Mouse (Mus musculus) c-Kit-positive CD71-negative TER-119-negative erythroid progenitor cells, embryonic 14.5 days (primary cell): ENCODE data around the gene Gli2.
A peak's percentile ranks its signal among the peaks of the same experiment; 100 is the strongest.

ENCODE experiments used
- DNase-seq: peaks from one replicate; pipeline ENCODE4 v3.0.0-alpha.2; 2013; ENCODE audit warnings: low read depth

The Gli2 gene

GRCm38 (mm10) chr1:118994482-118995105 is 58.8 kb downstream of the Gli2 start:
- no peak for DNase-seq

GRCm38 (mm10) chr1:118993775-118994174 is 59.6 kb downstream of the Gli2 start:
- no peak for DNase-seq

GRCm38 (mm10) chr1:118988331-118988730 is 65.1 kb downstream of the Gli2 start:
- DNase-seq = no peak

GRCm38 (mm10) chr1:118987538-118987937 is 65.9 kb downstream of the Gli2 start:
- DNase-seq = no peak

DNA sequence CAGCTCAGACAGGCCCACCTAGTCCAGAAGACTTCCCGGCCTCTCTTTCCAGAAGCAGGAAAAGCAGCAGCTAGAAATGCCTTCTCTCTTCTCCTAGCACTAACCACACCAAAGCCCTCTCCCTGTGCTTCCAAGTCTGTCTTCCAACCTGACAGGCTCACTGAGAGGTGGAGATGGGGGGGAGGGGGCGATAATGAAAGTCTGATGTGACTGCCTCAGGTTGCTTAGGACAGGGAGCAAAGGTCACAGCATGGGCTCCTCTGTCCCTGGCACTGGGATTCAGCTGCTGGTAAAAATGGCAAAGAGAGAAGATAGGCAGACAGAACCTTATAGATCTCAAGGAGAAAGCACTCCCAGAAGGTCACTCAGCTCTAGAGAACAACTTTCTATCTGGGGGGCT is 70.0 kb downstream of the Gli2 start:
- no peak for DNase-seq

DNA sequence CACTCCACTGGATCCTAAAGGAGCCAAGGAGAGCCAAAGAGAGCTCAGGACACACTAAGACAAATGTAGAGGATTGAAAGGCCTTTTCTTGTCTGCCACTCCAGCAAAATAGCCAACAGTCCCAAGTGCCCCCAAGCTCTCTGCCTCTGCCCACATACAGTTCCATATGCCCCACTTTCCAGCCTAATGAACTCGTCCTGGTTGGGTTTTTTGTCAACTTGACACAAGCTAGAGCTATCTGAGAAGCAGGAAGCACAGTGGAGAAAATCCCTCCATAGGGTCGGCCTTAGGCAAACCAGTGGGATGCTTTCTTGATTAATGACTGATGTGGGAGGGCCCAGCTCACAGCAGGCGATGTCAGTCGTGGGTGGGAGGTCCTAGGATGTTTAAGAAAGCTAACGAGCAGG is 70.6 kb downstream of the Gli2 start:
- DNase-seq = no peak

DNA sequence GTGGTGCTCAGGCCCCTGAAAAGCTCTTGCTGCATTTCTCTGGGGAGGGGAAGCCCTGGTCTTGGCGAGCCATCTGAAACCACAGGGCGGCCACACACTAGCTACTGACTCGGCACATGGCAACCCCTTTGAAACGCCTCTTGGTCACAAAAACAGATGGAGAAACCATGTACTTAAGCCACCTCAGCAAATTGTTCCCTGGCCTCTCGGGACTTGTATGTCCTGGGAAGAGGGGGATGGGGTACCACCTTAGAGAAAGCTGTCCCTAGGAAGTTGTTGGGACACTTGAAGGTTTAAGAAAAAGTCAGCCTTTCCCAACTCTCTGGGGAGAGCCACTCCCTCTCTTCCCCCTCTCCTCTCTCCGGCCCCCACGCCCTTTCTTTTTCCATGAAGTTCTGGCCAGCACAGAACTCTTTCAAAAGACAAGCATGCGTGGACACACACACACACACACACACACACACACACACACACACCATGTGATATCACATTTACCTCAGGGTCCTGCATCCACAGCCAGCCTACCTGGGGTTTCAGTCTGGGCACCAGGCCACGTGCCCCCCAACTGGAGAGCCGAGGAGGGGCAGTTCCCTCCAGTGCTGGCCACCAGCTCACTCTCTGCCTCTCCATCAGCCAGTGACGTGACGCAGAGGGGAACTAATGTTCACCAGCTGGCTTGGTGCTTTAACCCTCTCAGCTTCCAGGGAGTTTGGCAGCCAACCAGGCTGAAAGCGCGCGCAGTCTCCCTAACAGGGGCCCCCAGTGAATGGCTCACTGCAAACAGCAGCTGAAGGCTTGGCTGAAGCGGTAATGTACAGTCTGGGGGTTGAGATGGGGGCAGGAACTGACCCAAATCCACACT is 71.2 kb downstream of the Gli2 start:
- DNase-seq = peak; percentile 13

DNA sequence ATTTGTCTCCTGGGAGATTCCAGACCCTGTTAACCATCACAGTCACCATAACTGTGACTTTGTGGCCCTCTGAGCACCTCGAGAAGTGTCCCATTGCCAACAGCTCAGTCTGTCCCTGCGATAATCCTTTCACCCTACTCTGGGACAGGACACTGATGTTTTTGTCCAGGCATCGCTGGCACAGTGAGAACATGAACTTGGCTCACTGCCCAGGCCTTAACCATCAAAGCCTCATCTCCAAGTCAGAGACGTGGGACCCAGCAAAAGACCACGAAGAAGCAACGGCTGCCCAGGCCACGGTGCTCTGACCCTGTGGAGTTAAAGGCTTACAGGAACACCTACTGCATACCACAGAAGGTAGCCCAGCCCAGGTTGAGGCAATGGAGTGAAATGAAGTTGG is 72.8 kb downstream of the Gli2 start:
- no peak for DNase-seq

GRCm38 (mm10) chr1:118976596-118976995 is 76.8 kb downstream of the Gli2 start:
- no peak for DNase-seq

DNA sequence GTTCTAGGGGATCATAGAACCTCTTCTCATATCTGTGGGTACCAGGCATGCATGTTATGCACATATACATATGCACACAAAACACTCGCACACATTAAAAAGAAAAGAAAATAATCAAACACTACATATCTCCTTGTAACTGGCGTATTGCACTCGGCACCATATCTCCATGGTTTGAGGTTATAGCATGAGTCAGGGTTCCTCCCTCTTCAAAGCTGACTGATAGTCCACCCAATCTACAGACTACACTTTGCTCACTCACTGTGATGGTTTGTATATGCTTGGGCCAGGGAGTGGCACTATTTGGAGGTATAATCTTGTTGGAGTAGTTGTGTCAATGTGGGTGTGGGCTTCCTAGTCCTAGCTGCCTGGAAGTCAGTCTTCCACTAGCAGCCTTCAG is 78.0 kb downstream of the Gli2 start:
- DNase-seq = no peak

DNA sequence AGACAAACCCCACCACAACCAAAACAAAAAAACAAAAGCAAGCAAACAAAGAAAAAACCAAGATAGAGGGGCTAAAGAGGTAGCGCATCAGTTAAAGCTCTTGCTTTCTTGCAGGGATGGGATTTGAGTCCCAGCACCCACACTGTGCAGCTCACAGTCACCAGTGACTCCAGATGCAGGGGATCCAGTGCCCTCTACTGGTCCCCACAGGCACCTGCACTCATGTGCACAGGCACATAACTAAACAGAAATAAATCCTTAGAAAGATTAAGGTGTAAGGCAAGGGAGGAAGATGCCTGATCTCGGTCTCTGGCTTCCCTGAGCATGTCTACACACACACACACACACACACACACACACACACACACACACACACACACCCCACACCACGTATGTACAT is 83.4 kb downstream of the Gli2 start:
- DNase-seq = no peak

- DNase-seq = no peak
Measured at GRCm38 (mm10) chr1:118969409-118969808, 84.0 kb downstream of the Gli2 start.

GRCm38 (mm10) chr1:118968661-118969179 is 84.7 kb downstream of the Gli2 start:
- peak; percentile 13 for DNase-seq

- DNase-seq = no peak
Measured at GRCm38 (mm10) chr1:118967976-118968375, 85.4 kb downstream of the Gli2 start.

DNA sequence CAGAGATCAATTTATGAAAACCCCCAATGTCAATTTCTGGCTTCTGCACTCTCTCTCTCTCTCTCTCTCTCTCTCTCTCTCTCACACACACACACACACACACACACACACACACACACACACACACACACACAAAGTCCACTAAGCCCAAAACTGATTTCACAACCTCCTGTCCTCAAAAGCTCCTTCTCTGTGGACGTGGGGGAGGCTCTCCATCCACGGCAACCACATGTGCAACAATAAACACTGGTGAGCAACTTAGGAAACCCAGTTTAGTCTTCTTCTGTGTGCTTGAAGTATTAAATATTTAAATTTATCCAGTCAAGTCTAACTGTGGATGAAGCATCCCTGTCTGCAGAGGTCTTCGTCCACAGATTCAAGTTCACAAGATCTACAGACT is 86.1 kb downstream of the Gli2 start:
- no peak for DNase-seq

- no peak for DNase-seq
Measured at GRCm38 (mm10) chr1:118958644-118959043, 94.8 kb downstream of the Gli2 start.

DNA sequence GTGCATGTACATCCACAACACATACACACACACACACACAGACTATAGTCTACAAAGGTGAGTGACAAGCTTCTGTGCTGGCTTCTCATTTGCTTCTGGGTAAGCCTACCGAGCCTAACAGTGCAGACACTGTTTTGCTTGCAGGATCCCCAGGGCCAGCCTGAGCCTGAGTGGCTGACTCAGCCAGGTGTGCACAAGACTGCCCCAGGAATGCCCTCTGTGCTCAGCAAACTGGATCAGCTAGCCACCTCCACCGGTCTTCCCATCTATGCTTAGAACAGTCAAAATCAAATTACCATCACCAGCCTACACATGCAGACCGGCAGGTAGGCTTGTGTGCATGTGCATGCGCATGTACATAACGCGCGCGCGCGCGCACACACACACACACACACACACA is 97.6 kb downstream of the Gli2 start:
- DNase-seq = no peak

GRCm38 (mm10) chr1:118954434-118955301 is 98.8 kb downstream of the Gli2 start:
- no peak for DNase-seq

DNA sequence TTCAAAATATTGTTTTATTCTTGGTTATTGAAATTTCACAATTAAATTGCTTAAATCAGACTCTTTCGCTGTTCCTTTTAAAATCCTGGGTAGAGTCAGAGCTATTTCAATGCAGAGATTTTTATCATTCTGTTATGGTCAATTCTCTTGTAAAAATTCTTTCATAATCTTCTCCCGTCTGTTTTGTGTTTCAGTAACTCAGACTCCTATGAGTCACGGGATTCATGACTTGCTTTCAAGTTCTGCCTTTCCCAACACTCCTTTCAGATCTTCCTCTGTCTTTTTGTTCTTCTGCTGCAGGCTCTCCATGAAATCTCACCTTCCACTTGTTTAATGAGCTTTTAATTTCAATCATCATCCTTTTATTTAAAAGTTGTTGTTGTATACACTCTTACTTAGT is 100.4 kb downstream of the Gli2 start:
- DNase-seq = no peak

- DNase-seq = no peak
Measured at GRCm38 (mm10) chr1:118952318-118952717, 101.1 kb downstream of the Gli2 start.

- DNase-seq = no peak
Measured at GRCm38 (mm10) chr1:118948407-118948806, 105.0 kb downstream of the Gli2 start.

DNA sequence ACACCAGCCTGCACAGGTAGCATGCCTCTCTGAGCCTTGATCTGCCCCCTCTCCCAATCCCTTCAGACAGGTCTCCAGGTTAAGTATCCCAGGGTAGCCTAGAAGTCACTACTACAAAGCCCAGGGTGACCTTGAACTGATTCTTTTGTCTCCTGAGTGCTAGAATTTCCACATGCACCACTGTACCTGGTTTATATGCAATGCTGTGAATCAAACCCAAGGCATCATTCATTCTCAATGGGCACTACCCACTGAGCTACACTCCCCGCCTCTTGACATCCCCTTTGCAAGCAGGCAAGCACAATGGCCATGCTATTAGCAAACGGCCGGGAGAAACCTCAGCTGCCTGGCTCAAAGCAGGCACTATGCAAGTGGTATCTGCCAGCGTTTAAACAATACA is 106.2 kb downstream of the Gli2 start:
- DNase-seq = no peak
